Mouse (Mus musculus) stomach, embryonic 14.5 days (tissue): Measurements from ENCODE around the gene Nars2. TPM values are rescaled to one million over a fixed set of nuclear protein-coding genes. Genes with fewer than 3 reads are reported as not detected.

Experiments used
- ATAC-seq: fragments of 200-750 bp; cut with Nextera tagmentation; 2 replicates; pipeline ENCODE4 v1.8.0; 2017; ENCODE audit warnings: low read depth, moderate TSS enrichment; ENCODE audit not compliant: insufficient number of reproducible peaks, insufficient read depth, low FRiP score
- H3K27ac ChIP-seq: fragments of 300-500 bp; sonication (generic); 2 replicates; pipeline ENCODE4 v1.5.1; 2014; ENCODE audit warnings: mild to moderate bottlenecking, low read length, moderate library complexity, mixed read lengths
- H3K27me3 ChIP-seq: fragments of 300-500 bp; sonication (generic); 2 replicates; pipeline ENCODE4 v1.6.1; 2014; ENCODE audit warnings: low read length, control low read depth, mixed read lengths; ENCODE audit not compliant: control insufficient read depth, insufficient read depth
- H3K36me3 ChIP-seq: fragments of 300-500 bp; sonication (generic); 2 replicates; pipeline ENCODE4 v1.6.1; 2014; ENCODE audit warnings: mild to moderate bottlenecking, control low read depth, low read length, moderate library complexity, mixed read lengths; ENCODE audit not compliant: control insufficient read depth, insufficient read depth
- H3K4me1 ChIP-seq: fragments of 300-500 bp; sonication (generic); 2 replicates; pipeline ENCODE4 v1.6.1; 2014; ENCODE audit warnings: low read length, control low read depth, mixed read lengths; ENCODE audit not compliant: control insufficient read depth, insufficient read depth
- H3K4me2 ChIP-seq: fragments of 300-500 bp; sonication (generic); replicated peaks from 2 replicates; pipeline ENCODE4 v1.6.1; 2014; ENCODE audit warnings: low read depth, low read length, control low read depth
- H3K4me3 ChIP-seq: fragments of 300-500 bp; sonication (generic); 2 replicates; pipeline ENCODE4 v1.5.1; 2014; ENCODE audit warnings: low read depth, low read length, control low read depth
- H3K9ac ChIP-seq: fragments of 300-500 bp; sonication (generic); replicated peaks from 2 replicates; pipeline ENCODE4 v1.6.1; 2014; ENCODE audit warnings: low read depth, mild to moderate bottlenecking, control low read depth, low read length, moderate library complexity, mixed read lengths
- H3K9me3 ChIP-seq: fragments of 300-500 bp; sonication (generic); 2 replicates; pipeline ENCODE4 v1.6.1; 2016; ENCODE audit warnings: low read depth, low read length, control low read depth; ENCODE audit not compliant: control insufficient read depth
- WGBS: fragments of 180-500 bp; shearing (Covaris S2); extraction: QIAGEN DNeasy Blood & Tissue Kit; methylation state at CpG from one replicate; pipeline ENCODE4 v1.1.7; 2014; 5-methylcytosine and 5-hydroxymethylcytosine counted together
- polyA plus RNA-seq: library from polyadenylated mRNA; unstranded; fragments of >200 nt; fragmentation: Nextera tagmentation; extraction: Ambion mirVana; gene quantifications from 2 replicates; pipeline ENCODE4 v1.2.1, GENCODE M21; 2014

Gene Nars2
- polyA plus RNA-seq, 1 experiment from 2014 or later: 23.5 TPM

- no peaks in the 10 kb centered on the region for H3K36me3 ChIP-seq
- H3K4me3 ChIP-seq: no peak overlapping the region
- peaks cover 15% of the 10 kb centered on the region; the same call in 1 of the 2 replicates for H3K4me1 ChIP-seq
- no peak overlapping the region for H3K9ac ChIP-seq
- no peak overlapping the region for H3K4me2 ChIP-seq
- no peaks in the 10 kb centered on the region for H3K9me3 ChIP-seq
- no peak for ATAC-seq
- H3K27me3 ChIP-seq: no peaks in the 10 kb centered on the region
- H3K27ac ChIP-seq: no peak overlapping the region
- 87% methylated on average over 2 of the region's 2 CpGs for WGBS
Measured at GRCm38 (mm10) chr7:96981366-96981765, 30.1 kb downstream of the Nars2 start.

GRCm38 (mm10) chr7:96983660-96984347 lies 32.5 kb downstream of the Nars2 start:
- Histone ChIP-seq H3K4me2 (no peak overlapping the region), H3K4me3 (no peak overlapping the region), H3K4me1 (peaks cover 26% of the 10 kb centered on the region), H3K9me3 (no peaks in the 10 kb centered on the region), H3K36me3 (no peaks in the 10 kb centered on the region), H3K27me3 (no peaks in the 10 kb centered on the region), H3K27ac (peak overlapping the region; percentile 29), H3K9ac (no peak overlapping the region)
- ATAC-seq: peak; percentile 37; the same call in 1 of the 2 replicates
- WGBS: 39% methylated on average over 7 of the region's 7 CpGs

- ATAC-seq: peak; percentile 53
- H3K4me3 ChIP-seq: no peak overlapping the region
- H3K4me2 ChIP-seq: peak overlapping the region; percentile 17; the same call in 1 of the 2 replicates
Measured at GRCm38 (mm10) chr7:96985798-96986197, 34.5 kb downstream of the Nars2 start.

GRCm38 (mm10) chr7:96986795-96987445 lies 35.6 kb downstream of the Nars2 start:
- Histone ChIP-seq H3K4me1 (peaks cover 26% of the 10 kb centered on the region), H3K4me2 (no peak overlapping the region), H3K27ac (no peak overlapping the region), H3K9ac (no peak overlapping the region), H3K4me3 (no peak overlapping the region), H3K27me3 (no peaks in the 10 kb centered on the region), H3K9me3 (no peaks in the 10 kb centered on the region), H3K36me3 (no peaks in the 10 kb centered on the region)
- WGBS: 61% methylated on average over 9 of the region's 9 CpGs
- no peak for ATAC-seq

More at GRCm38 (mm10) chr7:96985798-96986197, 34.5 kb downstream of the Nars2 start:
- no peaks in the 10 kb centered on the region for H3K36me3 ChIP-seq
- no peaks in the 10 kb centered on the region for H3K27me3 ChIP-seq
- no peak overlapping the region for H3K27ac ChIP-seq
- H3K9ac ChIP-seq: no peak overlapping the region
- peaks cover 26% of the 10 kb centered on the region for H3K4me1 ChIP-seq
- WGBS: 4% methylated on average over 8 of the region's 8 CpGs
- H3K9me3 ChIP-seq: no peaks in the 10 kb centered on the region

- H3K4me2 ChIP-seq: no peak overlapping the region
- peaks cover 26% of the 10 kb centered on the region for H3K4me1 ChIP-seq
- H3K9ac ChIP-seq: no peak overlapping the region
- H3K27me3 ChIP-seq: no peaks in the 10 kb centered on the region
- no peak overlapping the region for H3K27ac ChIP-seq
- no peaks in the 10 kb centered on the region for H3K9me3 ChIP-seq
- ATAC-seq: no peak
- no peaks in the 10 kb centered on the region for H3K36me3 ChIP-seq
- H3K4me3 ChIP-seq: no peak overlapping the region
- WGBS: 62% methylated on average over 4 of the region's 4 CpGs
Measured at GRCm38 (mm10) chr7:96987676-96988075, 36.4 kb downstream of the Nars2 start.

GRCm38 (mm10) chr7:97012956-97013355 lies 61.7 kb downstream of the Nars2 start:
- H3K4me3 ChIP-seq: no peak overlapping the region
- no peak overlapping the region for H3K9ac ChIP-seq
- H3K9me3 ChIP-seq: no peaks in the 10 kb centered on the region
- WGBS: 29% methylated on average over 3 of the region's 3 CpGs
- no peak for ATAC-seq
- no peaks in the 10 kb centered on the region for H3K4me1 ChIP-seq
- no peaks in the 10 kb centered on the region for H3K27me3 ChIP-seq
- H3K4me2 ChIP-seq: no peak overlapping the region
- no peak overlapping the region for H3K27ac ChIP-seq
- no peaks in the 10 kb centered on the region for H3K36me3 ChIP-seq

GRCm38 (mm10) chr7:97018005-97018404 lies 66.7 kb downstream of the Nars2 start:
- Histone ChIP-seq H3K27me3 (no peaks in the 10 kb centered on the region), H3K9me3 (no peaks in the 10 kb centered on the region), H3K4me3 (no peak overlapping the region), H3K9ac (no peak overlapping the region), H3K4me1 (no peaks in the 10 kb centered on the region), H3K27ac (peak overlapping the region; percentile 58), H3K4me2 (no peak overlapping the region), H3K36me3 (no peaks in the 10 kb centered on the region)
- 57% methylated on average over 4 of the region's 4 CpGs for WGBS
- ATAC-seq: no peak

GRCm38 (mm10) chr7:97018418-97018817 lies 67.1 kb downstream of the Nars2 start:
- Histone ChIP-seq H3K9ac (no peak overlapping the region), H3K27me3 (no peaks in the 10 kb centered on the region), H3K4me3 (no peak overlapping the region), H3K9me3 (no peaks in the 10 kb centered on the region), H3K36me3 (no peaks in the 10 kb centered on the region), H3K4me2 (no peak overlapping the region), H3K27ac (peak overlapping the region; percentile 44; the same call in 1 of the 2 replicates), H3K4me1 (no peaks in the 10 kb centered on the region)
- no peak for ATAC-seq
- 52% methylated on average over 3 of the region's 3 CpGs for WGBS
